Mouse (Mus musculus) myocyte (in vitro differentiated cells): ENCODE results near the gene Plekhh2.

ENCODE experiments used
- CEBPB ChIP-seq: IDR thresholded peaks from 2 replicates; pipeline ENCODE4 v1.6.1; 2011; ENCODE audit warnings: mild to moderate bottlenecking, moderate library complexity; ENCODE audit not compliant: poor library complexity, insufficient read depth, severe bottlenecking
- E2F4 ChIP-seq: IDR thresholded peaks from one replicate; pipeline ENCODE4 v1.6.1; 2011; ENCODE audit warnings: mild to moderate bottlenecking, control low read depth, moderate library complexity; ENCODE audit not compliant: insufficient read depth
- MYOD1 ChIP-seq, 3 experiments: IDR thresholded peaks; one replicate each; pipeline ENCODE4 v1.6.1; 2011; ENCODE audit warnings: control low read depth in 2 of 3, low read depth in 2 of 3, mild to moderate bottlenecking in 2 of 3, moderate library complexity in 1 of 3; ENCODE audit not compliant: insufficient read length in 2 of 3, control insufficient read depth in 1 of 3
- POLR2A ChIP-seq: IDR thresholded peaks from one replicate; pipeline ENCODE4 v1.6.1; 2011; ENCODE audit warnings: low read depth, mild to moderate bottlenecking, control low read depth, moderate library complexity; ENCODE audit not compliant: insufficient read length
- USF1 ChIP-seq: IDR thresholded peaks from one replicate; pipeline ENCODE4 v1.6.1; 2011; ENCODE audit warnings: low read depth, mild to moderate bottlenecking, control low read depth, moderate library complexity

- no peak for TF ChIP-seq CEBPB
- no peak for TF ChIP-seq POLR2A
- no peak for TF ChIP-seq E2F4
- TF ChIP-seq MYOD1 (IDR thresholded peaks at IDR 0.05; ENCODE audit: control insufficient read depth in 1 of 3, insufficient read length in 2 of 3, low read depth in 2 of 3) = no peak
- TF ChIP-seq USF1 = no peak
Observed at GRCm38 (mm10) chr17:84591431-84592150, 79.9 kb downstream of the Plekhh2 start.
